Mouse (Mus musculus) liver, postnatal 0 days (tissue): ENCODE data around the gene Lyl1. TPM values are rescaled to one million over a fixed set of nuclear protein-coding genes. Genes with fewer than 3 reads are reported as not detected.

Experiments used
- ATAC-seq: fragments of 200-750 bp; cut with Nextera tagmentation; 2 replicates; pipeline ENCODE4 v1.8.0; 2017; ENCODE audit warnings: mild to moderate bottlenecking, moderate library complexity
- DNase-seq: peaks from one replicate; pipeline ENCODE4 v3.0.0-alpha.2; 2016
- H3K27ac ChIP-seq: fragments of 300-500 bp; sonication (generic); 2 replicates; pipeline ENCODE4 v1.5.1; 2014; ENCODE audit warnings: antibody characterized with exemption, moderate library complexity, mild to moderate bottlenecking, low read depth
- H3K27me3 ChIP-seq: fragments of 300-500 bp; sonication (generic); 2 replicates; pipeline ENCODE4 v1.6.1; 2014; ENCODE audit warnings: low read length, control low read depth, mixed read lengths; ENCODE audit not compliant: insufficient read depth
- H3K36me3 ChIP-seq: fragments of 300-500 bp; sonication (generic); replicated peaks from 2 replicates; pipeline ENCODE4 v1.6.1; 2014; ENCODE audit warnings: mild to moderate bottlenecking, control low read depth, low read length, moderate library complexity, mixed read lengths; ENCODE audit not compliant: insufficient read depth
- H3K4me1 ChIP-seq: fragments of 300-500 bp; sonication (generic); 2 replicates; pipeline ENCODE4 v1.6.1; 2014; ENCODE audit warnings: antibody characterized with exemption, mild to moderate bottlenecking, control low read depth; ENCODE audit not compliant: insufficient read depth
- H3K4me2 ChIP-seq: fragments of 300-500 bp; sonication (generic); 2 replicates; pipeline ENCODE4 v1.6.1; 2014; ENCODE audit warnings: low read depth, mild to moderate bottlenecking, low read length, moderate library complexity, mixed read lengths
- H3K4me3 ChIP-seq: fragments of 300-500 bp; sonication (generic); 2 replicates; pipeline ENCODE4 v1.5.1; 2014; ENCODE audit warnings: low read depth, low read length
- H3K9ac ChIP-seq: fragments of 300-500 bp; sonication (generic); replicated peaks from 2 replicates; pipeline ENCODE4 v1.6.1; 2014; ENCODE audit warnings: mild to moderate bottlenecking, moderate library complexity
- H3K9me3 ChIP-seq: fragments of 300-500 bp; sonication (generic); 2 replicates; pipeline ENCODE4 v1.6.1; 2016; ENCODE audit warnings: mild to moderate bottlenecking, control low read depth, low read length, mixed read lengths
- CTCF ChIP-seq: sonication (generic); IDR thresholded peaks from 2 replicates; pipeline ENCODE4 v1.5.1; 2016; ENCODE audit warnings: antibody characterized with exemption, low read depth
- EP300 ChIP-seq: IDR thresholded peaks from 2 replicates; pipeline ENCODE4 v1.6.1; 2016; ENCODE audit warnings: antibody characterized with exemption, low read depth, mild to moderate bottlenecking
- WGBS: fragments of 180-500 bp; shearing (Covaris S2); extraction: QIAGEN DNeasy Blood & Tissue Kit; methylation state at CpG from one replicate; pipeline ENCODE4 v1.1.7; 2014; ENCODE audit not compliant: insufficient replicate concordance; 5-methylcytosine and 5-hydroxymethylcytosine counted together
- polyA plus RNA-seq: library from polyadenylated mRNA; unstranded; fragments of >200 nt; fragmentation: Nextera tagmentation; extraction: Ambion mirVana; gene quantifications from 2 replicates; pipeline ENCODE4 v1.2.1, GENCODE M21; 2015

Lyl1 gene
- polyA plus RNA-seq, 1 experiment from 2014 or later: 25.7 TPM

- 71% methylated on average over 5 of the region's 5 CpGs for WGBS
- Histone ChIP-seq H3K9me3 (no peaks in the 10 kb centered on the region), H3K4me3 (no peak overlapping the region), H3K9ac (no peak overlapping the region), H3K4me2 (no peak overlapping the region), H3K27me3 (no peaks in the 10 kb centered on the region), H3K4me1 (peaks cover 33% of the 10 kb centered on the region), H3K27ac (no peak overlapping the region), H3K36me3 (no peaks in the 10 kb centered on the region; the same call in 1 of the 2 replicates)
- no peak for TF ChIP-seq CTCF
- no peak for TF ChIP-seq EP300
- no peak for ATAC-seq
- DNase-seq: no peak
Measured at GRCm38 (mm10) chr8:84718476-84718875, 17.2 kb downstream of the Lyl1 start.

GRCm38 (mm10) chr8:84718959-84719690 is 17.9 kb downstream of the Lyl1 start:
- H3K4me3 ChIP-seq: no peak overlapping the region
- no peak overlapping the region for H3K4me2 ChIP-seq
- peaks cover 33% of the 10 kb centered on the region for H3K4me1 ChIP-seq
- DNase-seq: no peak
- no peak overlapping the region for H3K27ac ChIP-seq
- no peak for ATAC-seq
- H3K9ac ChIP-seq: no peak overlapping the region
- no peaks in the 10 kb centered on the region for H3K9me3 ChIP-seq
- H3K36me3 ChIP-seq: no peaks in the 10 kb centered on the region; the same call in 1 of the 2 replicates
- H3K27me3 ChIP-seq: no peaks in the 10 kb centered on the region
- 84% methylated on average over 5 of the region's 5 CpGs for WGBS
- no peak for TF ChIP-seq EP300
- TF ChIP-seq CTCF: no peak

- no peak for DNase-seq
- no peaks in the 10 kb centered on the region for H3K27me3 ChIP-seq
- H3K4me1 ChIP-seq: peaks cover 58% of the 10 kb centered on the region
- ATAC-seq: no peak
- WGBS: 46% methylated on average over 6 of the region's 6 CpGs
- H3K9ac ChIP-seq: peak overlapping the region; percentile 56
- peak overlapping the region; percentile 38 for H3K4me3 ChIP-seq
- peak overlapping the region; percentile 75 for H3K4me2 ChIP-seq
- H3K27ac ChIP-seq: peak overlapping the region; percentile 87
- TF ChIP-seq CTCF (no peak), EP300 (no peak)
- H3K36me3 ChIP-seq: peaks cover 7% of the 10 kb centered on the region
- no peaks in the 10 kb centered on the region for H3K9me3 ChIP-seq
Measured at GRCm38 (mm10) chr8:84722530-84722849, 21.2 kb downstream of the Lyl1 start.

GRCm38 (mm10) chr8:84722850-84723570 is 21.8 kb downstream of the Lyl1 start, which contains the start of gene G430095P16Rik:
TSS of gene G430095P16Rik (plus strand) at chr8:84723007.
- Histone ChIP-seq H3K9ac (peak within 1 kb of the TSS; percentile 56), H3K36me3 (peaks cover 7% of the 10 kb centered on the region), H3K27me3 (no peaks in the 10 kb centered on the region), H3K4me1 (peaks cover 58% of the 10 kb centered on the region), H3K4me2 (peak within 1 kb of the TSS; percentile 75), H3K27ac (peak within 1 kb of the TSS; percentile 87), H3K4me3 (peak within 1 kb of the TSS; percentile 38), H3K9me3 (no peaks in the 10 kb centered on the region)
- 8% methylated on average over 10 of the region's 10 CpGs for WGBS
- TF ChIP-seq CTCF: peak; percentile 82
- TF ChIP-seq EP300: peak; percentile 48; the same call in 1 of the 2 replicates
- peak; percentile 84 for ATAC-seq
- peak; percentile 89 for DNase-seq

GRCm38 (mm10) chr8:84723571-84723900 is 22.3 kb downstream of the Lyl1 start:
- H3K4me1 ChIP-seq: peaks cover 62% of the 10 kb centered on the region
- TF ChIP-seq CTCF: no peak
- no peak for TF ChIP-seq EP300
- H3K27ac ChIP-seq: peak overlapping the region; percentile 87
- no peaks in the 10 kb centered on the region for H3K9me3 ChIP-seq
- ATAC-seq (peak; percentile 9; the same call in 1 of the 2 replicates), DNase-seq (peak; percentile 74)
- 11% methylated on average over 7 of the region's 7 CpGs for WGBS
- H3K4me3 ChIP-seq: peak overlapping the region; percentile 38
- H3K4me2 ChIP-seq: peak overlapping the region; percentile 75
- H3K27me3 ChIP-seq: no peaks in the 10 kb centered on the region
- H3K36me3 ChIP-seq: peaks cover 7% of the 10 kb centered on the region
- H3K9ac ChIP-seq: peak overlapping the region; percentile 56

GRCm38 (mm10) chr8:84724683-84725082 is 23.4 kb downstream of the Lyl1 start:
- ATAC-seq (peak; percentile 38), DNase-seq (no peak)
- H3K27ac ChIP-seq: peak overlapping the region; percentile 87
- H3K9me3 ChIP-seq: no peaks in the 10 kb centered on the region
- no peaks in the 10 kb centered on the region for H3K27me3 ChIP-seq
- H3K9ac ChIP-seq: peak overlapping the region; percentile 56
- WGBS: 43% methylated on average over 9 of the region's 9 CpGs
- peaks cover 7% of the 10 kb centered on the region for H3K36me3 ChIP-seq
- TF ChIP-seq CTCF (no peak), EP300 (peak; percentile 76)
- peak overlapping the region; percentile 75 for H3K4me2 ChIP-seq
- peak overlapping the region; percentile 38 for H3K4me3 ChIP-seq
- H3K4me1 ChIP-seq: peaks cover 73% of the 10 kb centered on the region
